Mouse (Mus musculus) frontal cortex, postnatal 10 days (tissue): Measurements from ENCODE around the gene Olfr420.

ENCODE experiments used
- DNase-seq, 2 experiments: peaks; one replicate each; pipeline ENCODE4 v3.0.0; 2022; ENCODE audit warnings: low spot score in 2 of 2, mixed read lengths in 1 of 2

Gene Olfr420

GRCm38 (mm10) chr1:174155333-174155732 is at the start of gene Olfr420:
Gene Olfr420 (plus strand): TSS chr1:174155633.
- DNase-seq, result no peak

- DNase-seq, result no peak
Measured at GRCm38 (mm10) chr1:174121062-174121461, 34.4 kb upstream of the Olfr420 start, which contains the start of gene Olfr231. Gene Olfr231 (minus strand): TSS chr1:174121162.

GRCm38 (mm10) chr1:174131217-174131616 is 24.2 kb upstream of the Olfr420 start, which contains the start of gene Olfr424:
Gene Olfr424 (plus strand): TSS chr1:174131517.
- DNase-seq, result no peak

GRCm38 (mm10) chr1:174131999-174132398 is 23.4 kb upstream of the Olfr420 start:
- no peak for DNase-seq

GRCm38 (mm10) chr1:174141384-174141783 is 14.0 kb upstream of the Olfr420 start:
- no peak for DNase-seq

GRCm38 (mm10) chr1:174146696-174147095 is 8.7 kb upstream of the Olfr420 start:
- DNase-seq, result no peak

- DNase-seq, result no peak
Measured at GRCm38 (mm10) chr1:174149289-174149688, 6.1 kb upstream of the Olfr420 start.

- no peak for DNase-seq
Measured at GRCm38 (mm10) chr1:174157622-174158021, 2.2 kb downstream of the Olfr420 start.

GRCm38 (mm10) chr1:174158512-174158911 is 3.1 kb downstream of the Olfr420 start:
- no peak for DNase-seq

GRCm38 (mm10) chr1:174159095-174159494 is 3.7 kb downstream of the Olfr420 start:
- DNase-seq, result no peak

GRCm38 (mm10) chr1:174169024-174169423 is 13.6 kb downstream of the Olfr420 start:
- no peak for DNase-seq

- no peak for DNase-seq
Measured at GRCm38 (mm10) chr1:174170706-174171501, 15.5 kb downstream of the Olfr420 start.

GRCm38 (mm10) chr1:174171537-174171936 is 16.1 kb downstream of the Olfr420 start:
- DNase-seq, result no peak

GRCm38 (mm10) chr1:174172605-174173004 is 17.2 kb downstream of the Olfr420 start, which contains the start of gene Spta1:
Gene Spta1 (plus strand): TSS chr1:174172776.
- DNase-seq, result no peak

- no peak for DNase-seq
Measured at GRCm38 (mm10) chr1:174204699-174205098, 49.3 kb downstream of the Olfr420 start.
